Mouse (Mus musculus) monocyte, adult 2 months (primary cell): Measurements from ENCODE around the gene Vps13d.

Source experiments
- DNase-seq, 2 experiments: peaks; one replicate each; pipeline ENCODE4 v3.0.0; 2022; ENCODE audit warnings: low spot score in 2 of 2, low read depth in 1 of 2

Gene Vps13d

DNA sequence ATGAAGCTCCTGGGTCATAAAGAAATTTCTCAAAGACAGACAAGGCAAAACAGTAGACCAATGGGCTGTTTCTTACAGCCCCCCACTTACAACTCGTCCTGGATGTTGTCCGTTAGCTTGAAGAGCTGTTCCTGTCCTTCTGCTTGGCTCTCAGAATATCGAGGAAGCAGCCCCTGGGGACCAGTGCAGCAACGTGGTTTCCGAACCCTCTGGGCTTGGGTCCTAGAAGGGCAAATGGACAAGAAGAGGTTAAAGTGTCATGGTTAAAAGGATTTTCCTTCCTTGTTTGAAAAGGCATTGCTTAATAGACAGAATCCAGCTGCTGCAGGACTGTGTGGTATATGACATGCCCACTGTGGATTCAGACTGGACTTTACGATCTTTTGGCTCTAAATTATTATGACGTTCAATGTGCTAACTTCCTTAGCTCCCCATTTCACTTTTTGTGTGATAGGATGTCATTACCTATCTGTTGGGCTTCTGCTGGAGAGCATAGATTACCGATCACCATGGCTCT is 211.5 kb downstream of the Vps13d start:
- DNase-seq = no peak

DNA sequence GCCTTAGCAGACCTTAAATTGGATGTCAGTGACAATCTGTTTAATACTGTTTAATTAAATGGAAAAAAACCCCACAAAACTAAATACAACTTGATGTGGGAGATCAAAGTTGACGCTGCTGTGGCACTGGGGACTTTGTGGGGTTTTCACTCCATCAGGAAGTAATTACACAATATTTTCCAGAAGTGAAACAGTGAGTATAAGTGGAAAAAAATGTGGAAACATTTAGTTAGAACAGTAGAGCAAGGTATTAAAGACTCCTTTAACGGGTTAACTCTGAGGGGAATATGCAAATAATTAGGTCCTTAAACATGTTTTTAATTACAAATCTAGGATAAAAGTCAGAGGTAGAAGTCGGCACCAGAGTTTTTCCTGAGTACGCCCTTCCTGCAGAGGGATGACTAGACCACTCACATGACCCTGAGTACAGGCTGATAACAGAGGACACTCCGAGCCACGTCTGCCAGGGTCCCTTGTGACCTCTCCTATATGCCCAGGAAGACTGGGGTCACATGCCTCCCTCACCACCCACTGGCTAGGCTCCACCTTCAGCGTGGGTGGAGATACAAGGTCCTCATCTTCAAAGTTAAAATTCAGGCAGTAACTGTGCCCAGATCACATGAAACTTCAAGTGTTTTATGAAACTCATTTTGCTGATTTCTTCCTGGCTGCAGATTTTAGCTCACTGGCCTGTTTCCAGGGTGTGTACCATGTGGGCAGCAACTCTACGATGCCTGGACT is 213.8 kb downstream of the Vps13d start:
- DNase-seq = peak in 1 of 2 experiments; percentile 37

DNA sequence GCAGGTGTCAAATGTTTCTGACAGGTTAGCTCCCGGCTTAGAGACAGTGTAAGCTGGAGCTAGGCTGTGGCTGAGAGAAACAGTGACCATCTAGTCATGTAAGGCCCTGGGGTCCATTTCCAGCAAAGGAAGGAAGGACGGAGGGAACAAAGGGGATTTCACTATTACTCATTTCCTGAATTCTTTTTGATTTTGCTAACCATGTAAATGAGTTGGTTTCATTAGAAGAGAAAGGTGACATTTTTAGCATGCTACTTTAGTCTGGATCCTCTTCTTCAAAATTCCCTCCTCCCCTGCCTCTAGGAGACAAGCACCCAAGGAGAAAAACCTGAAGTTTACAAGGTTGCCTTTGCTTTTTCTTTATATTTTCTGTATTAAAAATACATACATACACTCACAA is 214.7 kb downstream of the Vps13d start:
- DNase-seq = no peak

DNA sequence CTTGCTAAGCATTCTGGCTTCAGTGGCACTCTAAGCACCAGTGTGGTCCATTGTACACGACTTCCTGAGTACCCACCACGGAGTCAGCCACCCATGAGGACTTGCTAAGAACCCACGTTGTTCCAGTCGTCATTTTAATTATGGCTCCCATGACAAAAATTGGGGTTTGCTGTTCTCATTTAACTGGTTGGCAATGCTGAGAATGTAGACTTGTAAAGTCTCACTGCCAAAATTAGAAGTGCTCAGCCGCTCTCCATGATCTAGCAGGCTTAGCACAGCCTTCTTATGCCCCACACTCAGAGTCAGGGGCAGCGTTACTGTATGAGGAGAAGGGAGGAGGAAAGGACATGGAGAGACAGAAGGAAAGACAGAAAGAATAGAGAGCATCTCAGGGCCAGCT is 216.8 kb downstream of the Vps13d start:
- no peak for DNase-seq

DNA sequence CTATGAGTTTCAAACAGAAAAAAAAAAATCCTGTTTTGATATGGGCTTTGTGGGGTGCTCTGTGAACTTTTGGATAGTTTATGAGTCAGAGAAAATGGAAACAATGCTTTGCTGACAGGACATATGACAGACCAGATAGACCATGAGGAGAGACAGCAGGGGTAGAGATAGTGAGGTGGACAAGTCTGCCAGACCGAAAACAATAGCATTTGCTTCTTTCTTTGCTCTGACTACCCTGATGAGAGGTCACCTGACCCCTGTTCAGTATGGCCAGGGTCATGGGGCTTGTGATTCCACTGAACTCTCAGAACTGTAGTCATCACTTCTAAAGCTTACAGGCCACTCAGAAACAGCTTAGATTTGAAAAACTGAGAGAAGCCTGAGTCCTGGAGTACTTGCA is 217.7 kb downstream of the Vps13d start:
- no peak for DNase-seq

DNA sequence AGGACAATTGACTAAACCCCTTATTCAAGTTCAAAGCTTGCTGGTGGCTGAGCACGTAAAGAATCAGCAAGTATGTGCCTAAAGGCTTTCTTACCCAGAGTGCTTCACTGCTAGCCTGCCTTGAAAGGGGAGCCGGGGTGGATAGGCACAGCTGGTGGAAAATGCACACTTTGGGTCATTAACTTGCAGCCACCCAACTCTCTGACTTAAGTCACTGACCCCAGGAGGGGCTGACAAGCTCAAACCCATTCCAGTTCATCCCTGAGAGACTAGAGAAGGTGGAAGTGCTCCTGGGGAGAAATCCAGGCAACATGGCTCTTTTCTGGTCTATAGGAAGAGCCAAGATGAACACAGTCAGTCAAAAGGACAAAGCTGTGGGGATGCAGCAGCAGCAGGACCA is 219.3 kb downstream of the Vps13d start:
- DNase-seq = no peak

DNA sequence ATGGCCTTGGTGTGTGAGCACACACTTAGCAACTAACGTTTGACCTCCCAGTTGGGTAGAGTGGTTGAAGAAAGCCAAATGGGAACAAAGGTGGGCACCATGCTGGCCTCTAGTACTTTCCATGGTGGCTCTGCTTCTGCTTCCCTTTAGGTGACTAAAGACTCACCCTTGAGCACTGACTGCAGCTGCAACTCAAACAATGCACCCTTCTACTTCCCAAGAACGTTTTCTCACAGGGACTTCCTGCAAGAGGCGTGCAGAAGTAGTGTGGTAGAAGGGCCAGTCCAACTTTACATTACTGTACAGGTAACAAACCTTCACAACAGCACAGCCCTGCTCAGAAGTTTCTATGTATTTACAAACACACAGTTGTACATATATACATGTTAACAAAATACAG is 220.3 kb downstream of the Vps13d start:
- no peak for DNase-seq

DNA sequence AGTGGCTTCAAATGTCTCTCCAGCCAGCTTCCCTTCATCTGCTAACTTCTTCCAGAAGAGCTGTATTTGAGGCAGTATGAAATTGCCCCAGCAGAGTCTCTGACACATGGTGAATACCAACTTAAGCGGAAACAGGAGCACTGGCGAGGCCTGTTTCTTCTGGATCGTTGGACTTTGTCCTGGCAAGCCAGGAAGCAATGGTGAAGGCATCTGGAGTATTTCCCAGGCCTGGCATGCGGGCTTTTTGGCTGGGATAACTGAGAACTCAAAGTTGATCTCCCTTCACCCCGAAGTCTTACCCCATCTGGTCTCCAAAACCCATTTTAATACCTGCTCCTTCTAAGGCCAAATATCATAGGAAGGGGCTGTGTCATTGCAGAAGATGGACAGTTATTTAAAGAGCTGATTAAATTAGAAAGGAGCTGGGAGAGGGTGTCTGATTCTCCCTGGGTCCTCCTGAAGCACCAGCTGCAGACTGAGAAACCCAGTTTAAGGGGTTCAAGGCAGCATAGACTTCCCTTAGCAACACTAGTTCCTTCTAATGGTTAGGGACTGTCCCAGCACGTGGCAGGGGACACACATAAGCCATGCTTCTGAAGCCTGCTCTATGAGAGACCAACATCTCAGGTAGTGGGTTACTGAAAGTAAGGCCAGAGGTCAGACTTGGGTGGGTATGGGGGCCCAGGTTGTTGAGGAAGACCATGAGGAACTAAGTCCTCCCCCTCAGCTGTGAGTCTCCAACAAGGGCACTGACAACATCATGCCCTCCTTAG is 221.7 kb downstream of the Vps13d start:
- DNase-seq = no peak

DNA sequence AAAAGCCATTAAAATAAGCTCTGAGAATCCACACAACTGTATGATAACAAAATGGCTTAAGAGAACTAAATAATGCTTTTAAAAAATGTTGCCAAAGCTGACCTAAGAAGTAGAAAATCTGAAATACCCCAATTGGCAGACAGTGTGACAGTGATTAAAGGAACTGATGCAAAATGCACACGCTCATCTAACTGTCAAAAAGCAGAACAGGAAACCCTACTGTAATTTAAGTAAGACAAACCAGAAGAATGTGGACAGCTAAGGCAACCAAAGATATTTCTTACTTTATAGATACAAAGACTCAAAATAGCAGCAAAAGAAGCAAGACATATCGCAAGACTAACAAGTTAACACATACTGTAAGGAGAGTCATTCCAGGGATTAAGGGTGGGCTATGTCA is 223.8 kb downstream of the Vps13d start:
- no peak for DNase-seq

DNA sequence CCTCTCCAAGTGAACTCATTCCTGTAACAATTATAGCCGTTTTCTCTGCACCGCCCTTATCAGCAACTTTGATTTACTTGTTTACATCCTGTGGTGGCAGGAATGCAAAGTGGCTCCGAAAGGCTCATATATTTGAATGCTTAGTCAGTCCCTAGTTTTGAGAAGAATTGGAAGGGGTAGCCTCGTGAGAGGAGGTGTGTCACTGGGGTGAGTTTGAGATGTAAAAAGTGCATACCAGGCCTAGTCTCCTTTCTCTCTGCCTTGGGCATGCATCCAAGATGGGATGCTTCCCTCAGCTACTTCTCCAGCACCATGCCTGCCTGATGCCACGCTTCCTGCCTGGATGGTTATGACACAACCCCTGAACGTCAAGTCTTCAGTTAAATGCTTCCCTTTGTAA is 225.8 kb downstream of the Vps13d start:
- no peak for DNase-seq

DNA sequence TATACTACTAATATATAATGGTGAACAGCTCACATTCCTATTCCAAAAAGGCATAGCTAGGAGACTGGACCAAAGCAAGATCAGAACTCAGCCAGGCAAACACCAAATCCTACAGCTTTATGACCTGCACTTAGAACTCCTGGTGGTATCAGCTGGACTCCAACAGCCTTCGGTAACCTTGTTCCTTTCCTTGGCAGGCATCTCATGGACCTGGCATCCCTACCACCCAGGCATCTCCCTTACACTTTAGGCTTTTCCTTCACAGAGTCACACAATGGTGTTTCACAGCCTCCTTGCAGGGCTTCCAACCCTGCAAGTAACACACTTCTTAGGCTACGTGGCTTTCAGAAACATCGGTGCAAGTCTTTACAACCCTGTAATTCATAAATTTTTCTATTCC is 226.4 kb downstream of the Vps13d start:
- DNase-seq = no peak

DNA sequence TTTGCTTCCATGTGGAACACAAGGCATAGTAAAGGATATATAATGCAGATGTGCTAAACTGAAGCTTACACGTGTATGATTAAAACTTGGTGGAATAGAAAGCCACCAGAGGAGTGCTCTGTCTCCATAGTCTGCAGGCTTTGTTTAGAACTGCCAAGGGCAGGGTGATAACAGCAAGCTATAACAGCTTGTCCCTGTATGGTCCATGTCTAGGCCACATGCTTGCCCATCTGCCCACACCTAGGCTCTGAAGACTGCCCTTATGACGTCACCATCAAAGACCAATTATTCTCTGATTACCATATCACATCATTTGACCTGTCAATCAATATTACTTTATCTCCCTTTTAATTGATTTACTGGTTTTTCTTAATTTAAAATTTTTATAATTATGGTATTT is 229.6 kb downstream of the Vps13d start:
- DNase-seq = no peak

DNA sequence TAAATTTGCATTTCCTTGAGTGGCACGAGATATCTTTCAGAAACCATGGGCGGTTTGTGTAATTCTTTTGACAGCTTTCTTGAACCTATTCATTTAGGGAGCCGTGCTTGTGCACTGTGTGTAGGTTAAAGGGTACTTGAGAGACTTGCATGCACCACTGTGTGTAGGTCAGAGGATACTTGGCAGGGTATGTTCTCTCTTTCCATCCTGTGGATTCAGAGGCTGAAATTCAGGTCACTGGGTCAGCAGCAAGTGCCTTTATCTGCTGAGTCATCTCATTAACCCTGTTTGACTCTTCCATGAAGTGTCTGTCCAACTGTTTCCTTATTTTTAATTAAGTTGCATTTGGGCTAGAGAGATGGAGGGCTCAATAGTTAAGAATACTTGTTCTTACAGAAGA is 233.1 kb downstream of the Vps13d start:
- no peak for DNase-seq

DNA sequence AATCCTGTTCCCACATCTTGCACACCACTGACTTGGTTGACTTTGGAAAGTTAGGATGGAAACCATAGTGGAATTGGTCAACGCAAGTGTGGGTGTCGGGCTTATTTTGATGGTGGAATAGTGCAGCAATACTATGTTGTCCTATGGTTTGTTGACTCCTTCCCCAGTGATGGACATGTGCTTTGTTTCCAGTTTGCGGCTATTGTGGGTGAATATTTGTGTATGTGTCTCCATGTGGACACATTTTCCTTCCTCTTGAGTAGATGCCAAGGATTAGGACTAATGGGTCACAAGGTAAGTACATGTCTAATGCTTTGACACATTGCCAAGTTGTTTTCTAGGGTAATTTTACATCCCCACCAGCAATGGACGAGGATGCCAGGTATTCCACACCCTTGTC is 233.6 kb downstream of the Vps13d start:
- no peak for DNase-seq

DNA sequence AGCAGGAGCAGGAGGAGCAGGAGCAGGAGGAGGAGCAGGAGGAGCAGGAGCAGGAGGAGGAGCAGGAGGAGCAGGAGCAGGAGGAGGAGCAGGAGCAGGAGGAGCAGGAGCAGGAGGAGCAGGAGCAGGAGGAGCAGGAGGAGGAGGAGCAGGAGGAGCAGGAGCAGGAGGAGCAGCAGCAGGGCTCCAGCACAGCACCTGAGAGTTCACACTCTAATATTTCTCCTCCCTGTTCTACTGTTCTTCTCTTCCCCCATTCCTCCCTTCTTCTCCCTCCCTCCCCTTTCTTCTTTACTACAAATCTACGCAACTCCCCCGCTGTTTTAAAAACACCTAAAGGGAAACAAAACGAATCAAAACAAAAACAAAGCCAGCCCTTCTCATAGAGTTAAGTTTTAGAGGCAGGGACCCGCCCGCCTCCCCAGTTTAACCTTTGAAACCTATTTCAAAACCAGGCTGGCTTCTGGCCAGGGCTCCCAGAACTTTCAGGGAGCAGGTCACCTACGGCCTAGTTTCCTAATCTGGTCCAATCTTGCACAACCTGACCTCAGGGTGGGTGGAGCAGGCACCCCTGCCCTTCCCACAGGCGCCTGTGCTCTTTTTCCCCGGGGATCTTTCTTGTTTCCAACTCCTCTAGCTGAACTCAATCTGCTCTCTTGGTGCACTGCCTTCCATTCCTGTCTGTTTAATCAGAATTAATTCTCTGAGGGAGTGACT is 234.5 kb downstream of the Vps13d start:
- DNase-seq = peak in 1 of 2 experiments; percentile 26

DNA sequence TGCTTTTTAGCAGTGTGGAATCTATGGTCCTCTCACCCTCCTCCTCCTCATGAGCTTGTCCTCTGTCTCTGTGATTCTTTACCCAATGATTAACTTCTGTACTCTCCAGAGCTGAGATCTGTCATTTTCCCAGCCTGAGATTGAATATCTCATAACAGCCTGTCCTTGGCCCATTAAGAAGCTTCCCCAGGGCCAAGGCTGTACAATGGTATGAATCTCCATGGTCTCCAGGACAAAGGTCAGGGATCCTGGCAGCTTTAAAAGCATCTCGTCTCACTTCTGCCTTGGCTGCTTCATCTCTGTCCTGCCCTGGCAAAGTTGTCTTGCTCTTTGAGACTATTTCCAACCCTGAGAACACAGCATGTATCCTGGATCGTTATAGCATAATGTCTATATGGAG is 237.1 kb downstream of the Vps13d start:
- DNase-seq = no peak

DNA sequence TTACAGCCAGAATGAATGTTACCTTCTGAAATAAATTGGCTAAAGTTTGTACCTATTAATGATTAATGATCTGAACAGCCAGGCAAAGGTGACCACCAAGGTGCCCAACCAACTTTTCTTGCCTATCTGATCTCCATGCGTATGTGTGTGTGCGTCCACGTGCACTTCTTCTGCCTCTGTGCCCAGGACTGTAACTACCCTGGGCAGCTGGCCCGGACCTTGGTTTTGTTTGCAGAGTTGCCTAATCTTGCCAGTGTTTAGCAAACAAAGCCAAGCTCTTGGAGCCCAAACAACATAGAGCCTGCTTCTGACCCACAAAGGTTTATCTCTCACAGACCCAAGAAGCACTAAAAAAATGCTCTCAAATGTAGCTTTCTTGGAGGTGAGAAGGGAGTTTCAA is 237.6 kb downstream of the Vps13d start:
- no peak for DNase-seq

DNA sequence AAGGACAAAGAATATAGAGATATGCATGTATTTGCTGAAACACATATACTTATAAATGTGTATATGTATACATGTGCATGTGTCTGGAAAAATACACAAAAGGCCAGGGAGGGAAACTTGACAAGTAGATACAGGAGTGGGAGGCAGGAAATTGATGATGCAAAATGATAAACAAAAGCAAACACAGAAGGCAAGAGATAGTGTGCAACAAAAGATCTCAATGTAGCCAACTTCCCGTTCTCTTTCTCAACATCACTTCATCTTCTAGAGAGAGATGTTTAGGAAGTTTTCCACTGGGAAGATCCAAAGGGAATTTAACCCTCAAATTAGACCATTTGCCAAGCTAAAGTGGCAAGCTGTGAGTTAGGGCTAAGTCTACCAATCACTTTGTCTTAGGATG is 238.5 kb downstream of the Vps13d start:
- no peak for DNase-seq

DNA sequence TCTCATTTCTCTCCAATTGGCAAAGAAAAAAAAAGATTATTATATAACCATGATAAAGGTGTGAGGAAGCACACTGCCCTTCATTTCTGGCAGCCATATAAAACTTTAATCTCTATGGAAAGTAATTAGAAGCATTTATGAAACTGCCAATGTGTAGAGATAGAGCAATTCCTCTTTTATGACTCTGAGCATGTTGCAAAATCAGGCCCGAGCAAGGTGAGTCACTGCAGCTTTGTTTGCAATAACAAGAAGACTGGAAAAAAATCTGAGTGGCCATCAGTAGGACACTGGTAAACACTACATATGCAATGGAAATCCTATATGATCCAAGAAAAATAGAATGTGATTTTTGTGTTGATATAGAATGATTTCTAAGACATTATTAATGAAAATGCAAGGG is 238.9 kb downstream of the Vps13d start:
- DNase-seq = no peak

DNA sequence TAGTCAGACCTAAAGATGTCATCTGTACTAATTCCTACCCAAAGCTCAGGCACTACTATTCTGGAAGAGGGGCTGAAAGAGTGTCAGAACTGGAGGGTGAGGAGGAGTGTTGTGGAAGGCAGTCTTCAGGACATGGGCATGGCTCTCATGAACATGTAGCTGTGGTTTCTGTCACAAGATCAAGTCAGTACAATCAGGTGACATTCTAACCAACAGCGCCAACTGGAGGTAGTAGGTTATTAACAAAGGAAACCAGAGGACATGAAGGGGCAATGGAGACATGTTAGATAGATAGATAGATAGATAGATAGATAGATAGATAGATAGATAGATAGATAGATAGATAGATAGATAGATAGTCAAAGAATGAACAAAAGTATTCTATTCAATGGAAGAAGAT is 241.4 kb downstream of the Vps13d start:
- DNase-seq = no peak

DNA sequence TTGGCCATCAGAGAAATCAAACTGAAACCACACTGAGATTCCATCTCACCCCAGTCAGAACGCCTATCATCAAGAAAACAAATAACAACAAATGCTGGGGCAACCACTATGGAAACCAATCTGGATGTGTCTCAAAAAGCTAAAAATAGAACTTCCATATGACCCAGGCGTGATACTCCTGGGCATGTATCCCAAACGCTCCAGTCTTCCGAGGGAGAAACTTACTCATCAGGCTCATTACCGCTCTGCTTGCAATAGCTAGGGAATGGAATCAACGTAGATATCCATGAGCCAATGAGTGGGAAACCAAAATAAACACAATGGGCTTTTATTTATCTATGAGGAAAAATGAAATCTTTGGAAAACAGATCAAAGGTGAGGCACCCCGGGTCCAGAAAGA is 242.9 kb downstream of the Vps13d start:
- DNase-seq = no peak

DNA sequence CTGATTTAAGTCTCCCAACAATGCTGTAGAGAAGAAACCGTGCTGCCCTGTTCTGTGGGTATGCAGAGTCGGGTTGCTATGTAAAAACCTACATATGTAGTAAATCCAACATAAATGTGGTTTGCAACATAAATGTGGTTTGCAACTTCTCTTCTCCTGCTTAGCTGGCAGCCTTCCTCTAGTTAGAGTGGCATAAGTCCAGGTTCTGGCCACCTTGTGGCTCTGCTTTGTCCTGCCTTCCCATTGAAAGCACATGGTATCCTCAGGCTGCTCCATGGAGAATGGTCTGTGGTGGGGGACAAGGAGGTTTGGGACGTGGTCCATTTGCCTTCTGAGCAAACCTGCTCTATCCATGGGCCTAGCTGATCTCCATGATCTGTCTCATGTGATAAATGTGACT is 243.9 kb downstream of the Vps13d start:
- DNase-seq = no peak
